Mouse (Mus musculus) neural tube, embryonic 11.5 days (tissue): ENCODE measurements at regions not wholly inside any gene's neighbourhood (a gene's known extent, or its start where the extent isn't known, plus 50 kb on each side); places are given as distances from the start of the nearest gene placed in this dataset.

ENCODE experiments used
- ATAC-seq: fragments of 200-750 bp; cut with Nextera tagmentation; 2 replicates; pipeline ENCODE4 v1.8.0; 2017; ENCODE audit warnings: moderate number of reproducible peaks, mild to moderate bottlenecking, moderate TSS enrichment, moderate library complexity; ENCODE audit not compliant: insufficient read depth, low FRiP score, low TSS enrichment
- DNase-seq: peaks from one replicate; pipeline ENCODE4 v3.0.0-alpha.2; 2015; ENCODE audit warnings: low spot score
- H3K27ac ChIP-seq: fragments of 300-500 bp; sonication (generic); 2 replicates; pipeline ENCODE4 v1.5.1; 2014; ENCODE audit warnings: low read depth, mild to moderate bottlenecking, low read length
- H3K27me3 ChIP-seq: fragments of 300-500 bp; sonication (generic); 2 replicates; pipeline ENCODE4 v1.6.1; 2014; ENCODE audit warnings: mild to moderate bottlenecking, low read length, mixed read lengths; ENCODE audit not compliant: control insufficient read depth, insufficient read depth
- H3K36me3 ChIP-seq: fragments of 300-500 bp; sonication (generic); 2 replicates; pipeline ENCODE4 v1.6.1; 2014; ENCODE audit warnings: mild to moderate bottlenecking, low read length, moderate library complexity, mixed read lengths; ENCODE audit not compliant: control insufficient read depth, insufficient read depth
- H3K4me1 ChIP-seq: fragments of 300-500 bp; sonication (generic); 2 replicates; pipeline ENCODE4 v1.6.1; 2014; ENCODE audit warnings: low read length, mixed read lengths; ENCODE audit not compliant: control insufficient read depth, insufficient read depth
- H3K4me2 ChIP-seq: fragments of 300-500 bp; sonication (generic); 2 replicates; pipeline ENCODE4 v1.6.1; 2014; ENCODE audit warnings: low read depth, mild to moderate bottlenecking, moderate library complexity
- H3K4me3 ChIP-seq: fragments of 300-500 bp; sonication (generic); 2 replicates; pipeline ENCODE4 v1.5.1; 2014; ENCODE audit warnings: low read depth, low read length
- H3K9ac ChIP-seq: fragments of 300-500 bp; sonication (generic); 2 replicates; pipeline ENCODE4 v1.6.1; 2014; ENCODE audit warnings: mild to moderate bottlenecking, low read length
- H3K9me3 ChIP-seq: fragments of 300-500 bp; sonication (generic); 2 replicates; pipeline ENCODE4 v1.6.1; 2016; ENCODE audit warnings: low read length; ENCODE audit not compliant: control insufficient read depth
- WGBS: fragments of 180-500 bp; shearing (Covaris S2); extraction: QIAGEN DNeasy Blood & Tissue Kit; methylation state at CpG from one replicate; pipeline ENCODE4 v1.1.7; 2014; 5-methylcytosine and 5-hydroxymethylcytosine counted together

DNA sequence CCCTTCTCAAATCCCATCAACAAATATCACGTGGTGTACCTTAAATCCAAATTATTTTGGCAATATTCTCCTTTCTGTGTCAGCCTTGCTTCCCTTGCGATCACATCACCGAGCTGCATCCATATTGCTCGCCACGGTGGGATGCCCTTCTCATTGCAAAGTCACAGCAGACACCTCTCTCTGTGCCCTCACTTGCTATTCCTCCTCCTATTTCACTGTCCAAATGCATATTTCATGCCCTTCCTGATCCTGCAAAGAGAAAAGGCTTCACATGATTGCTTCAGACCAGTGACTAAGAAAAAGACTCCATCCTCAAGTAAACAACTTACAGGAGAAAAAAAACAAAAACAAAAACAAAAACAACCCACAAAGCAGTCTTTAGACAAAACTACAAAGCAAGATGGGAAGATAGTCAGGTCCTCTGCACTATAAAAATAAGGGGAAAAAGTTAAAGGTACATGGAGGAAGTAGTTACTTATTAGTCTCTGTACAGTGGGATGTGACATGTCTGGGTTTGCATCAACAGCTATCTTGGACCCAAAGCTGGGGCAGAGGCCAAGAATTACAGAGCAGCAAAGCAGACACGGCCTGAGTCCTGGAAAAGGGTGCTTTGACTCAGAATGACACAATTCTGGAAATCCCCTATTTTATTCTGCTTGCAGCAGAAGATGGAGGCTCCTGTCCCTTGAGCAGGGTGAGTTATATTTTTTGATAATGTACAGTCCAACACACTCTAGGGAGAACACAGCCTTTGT lies 349.3 kb downstream of the Zfp619 start:
- no peaks in the 10 kb centered on the region for H3K9me3 ChIP-seq
- no peak overlapping the region for H3K4me3 ChIP-seq
- H3K36me3 ChIP-seq, result no peaks in the 10 kb centered on the region
- no peaks in the 10 kb centered on the region for H3K4me1 ChIP-seq
- 84% methylated on average over 6 of the region's 6 CpGs for WGBS
- no peaks in the 10 kb centered on the region for H3K27me3 ChIP-seq
- no peak overlapping the region for H3K4me2 ChIP-seq
- no peak overlapping the region for H3K9ac ChIP-seq
- H3K27ac ChIP-seq, result no peak overlapping the region
- ATAC-seq (no peak), DNase-seq (no peak)

GRCm38 (mm10) chr7:39867451-39867850 lies 349.9 kb downstream of the Zfp619 start:
- H3K4me3 ChIP-seq, result no peak overlapping the region
- no peaks in the 10 kb centered on the region for H3K27me3 ChIP-seq
- DNase-seq (no peak), ATAC-seq (no peak)
- H3K4me2 ChIP-seq, result no peak overlapping the region
- H3K36me3 ChIP-seq, result no peaks in the 10 kb centered on the region
- H3K4me1 ChIP-seq, result no peaks in the 10 kb centered on the region
- no peak overlapping the region for H3K27ac ChIP-seq
- WGBS, result 26% methylated on average over 3 of the region's 3 CpGs
- no peaks in the 10 kb centered on the region for H3K9me3 ChIP-seq
- no peak overlapping the region for H3K9ac ChIP-seq

- no peak for DNase-seq
- 67% methylated on average over 1 of the region's 1 CpGs for WGBS
These were observed 364.5 kb downstream of the Zfp619 start for GRCm38 (mm10) chr7:39882113-39882512.

DNA sequence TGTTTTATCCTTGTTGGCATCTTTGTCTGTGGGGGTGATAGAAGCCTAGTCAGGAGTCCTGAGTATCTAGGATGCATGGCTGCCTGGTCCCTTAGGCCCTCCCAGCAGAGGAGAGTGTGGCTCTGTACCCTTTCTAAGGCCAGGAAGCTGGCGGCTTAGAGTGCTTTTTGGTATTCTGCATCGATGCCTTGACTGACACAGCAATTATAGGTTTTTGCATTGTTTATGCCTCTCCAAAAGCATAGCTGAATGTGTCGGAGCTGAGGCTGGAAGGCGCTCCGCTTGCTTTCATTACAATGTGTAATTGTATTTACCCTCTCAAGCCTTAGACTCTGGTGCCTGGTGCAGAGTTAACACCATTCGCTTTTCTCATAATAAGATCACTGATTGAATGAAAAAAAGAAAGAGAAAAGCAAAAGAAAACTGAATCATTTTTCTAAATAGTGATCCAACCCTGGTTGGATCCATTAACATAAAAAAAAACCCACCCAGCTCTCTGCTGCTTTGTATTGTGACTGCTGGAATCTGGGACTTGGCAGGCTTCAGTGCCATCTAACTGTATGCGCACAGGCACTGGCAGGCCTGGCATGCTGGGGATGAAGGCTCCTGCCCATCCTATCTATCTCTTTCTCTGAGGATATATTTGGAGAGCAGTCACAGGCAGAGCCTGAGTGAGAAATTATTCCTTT lies 376.8 kb downstream of the Zfp619 start:
- H3K4me2 ChIP-seq, result no peak overlapping the region
- DNase-seq (no peak), ATAC-seq (no peak)
- no peaks in the 10 kb centered on the region for H3K36me3 ChIP-seq
- no peak overlapping the region for H3K4me3 ChIP-seq
- H3K27ac ChIP-seq, result no peak overlapping the region
- 87% methylated on average over 7 of the region's 7 CpGs for WGBS
- H3K9me3 ChIP-seq, result no peaks in the 10 kb centered on the region
- no peaks in the 10 kb centered on the region for H3K27me3 ChIP-seq
- H3K4me1 ChIP-seq, result no peaks in the 10 kb centered on the region
- no peak overlapping the region for H3K9ac ChIP-seq

More at GRCm38 (mm10) chr7:39882113-39882512, 364.5 kb downstream of the Zfp619 start:
- H3K4me3 ChIP-seq, result no peak overlapping the region
- no peak for ATAC-seq
- no peak overlapping the region for H3K27ac ChIP-seq
- H3K36me3 ChIP-seq, result no peaks in the 10 kb centered on the region
- no peaks in the 10 kb centered on the region for H3K4me1 ChIP-seq
- H3K9ac ChIP-seq, result no peak overlapping the region
- H3K4me2 ChIP-seq, result no peak overlapping the region
- H3K9me3 ChIP-seq, result no peaks in the 10 kb centered on the region
- no peaks in the 10 kb centered on the region for H3K27me3 ChIP-seq

DNA sequence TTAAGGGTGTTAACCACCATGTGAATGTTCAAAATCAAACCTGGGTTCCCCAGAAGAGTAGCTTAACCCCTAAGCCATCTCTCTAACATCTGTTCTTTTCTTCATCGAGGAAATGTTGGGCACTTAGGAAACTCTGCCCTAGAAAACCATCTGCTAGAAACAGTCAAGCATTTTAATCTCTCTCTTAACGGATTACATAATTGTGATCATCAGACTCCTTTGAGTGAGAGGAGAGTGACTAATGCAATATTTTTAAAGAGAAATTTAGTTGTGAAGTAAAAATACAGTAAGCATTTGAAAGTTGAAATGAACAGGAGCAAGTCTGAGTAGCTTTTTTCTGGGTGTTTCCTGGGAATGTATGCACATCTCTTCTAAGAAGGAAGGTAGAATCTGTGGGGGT lies 379.4 kb downstream of the Zfp619 start:
- 89% methylated on average over 2 of the region's 2 CpGs for WGBS

GRCm38 (mm10) chr7:39898268-39898667 lies 380.7 kb downstream of the Zfp619 start:
- no peaks in the 10 kb centered on the region for H3K9me3 ChIP-seq
- no peak overlapping the region for H3K27ac ChIP-seq
- no peaks in the 10 kb centered on the region for H3K36me3 ChIP-seq
- WGBS, result 89% methylated on average over 1 of the region's 1 CpGs
- no peaks in the 10 kb centered on the region for H3K27me3 ChIP-seq
- ATAC-seq, result no peak
- no peak for DNase-seq
- no peaks in the 10 kb centered on the region for H3K4me1 ChIP-seq
- H3K4me2 ChIP-seq, result no peak overlapping the region
- no peak overlapping the region for H3K4me3 ChIP-seq
- H3K9ac ChIP-seq, result no peak overlapping the region

More for the DNA sequence above, 379.4 kb downstream of the Zfp619 start:
- Histone ChIP-seq H3K9me3 (no peaks in the 10 kb centered on the region), H3K27me3 (no peaks in the 10 kb centered on the region), H3K4me2 (no peak overlapping the region), H3K4me3 (no peak overlapping the region), H3K4me1 (no peaks in the 10 kb centered on the region), H3K9ac (no peak overlapping the region), H3K27ac (no peak overlapping the region), H3K36me3 (no peaks in the 10 kb centered on the region)
- no peak for ATAC-seq
- no peak for DNase-seq

- no peaks in the 10 kb centered on the region for H3K4me1 ChIP-seq
These were observed 416.4 kb downstream of the Zfp619 start for GRCm38 (mm10) chr7:39933946-39934345.

GRCm38 (mm10) chr7:39937262-39937661 lies 419.7 kb downstream of the Zfp619 start:
- WGBS, result 75% methylated on average over 4 of the region's 4 CpGs
- Histone ChIP-seq H3K27me3 (no peaks in the 10 kb centered on the region), H3K36me3 (no peaks in the 10 kb centered on the region), H3K4me2 (no peak overlapping the region), H3K9me3 (no peaks in the 10 kb centered on the region), H3K4me3 (no peak overlapping the region), H3K9ac (no peak overlapping the region), H3K4me1 (no peaks in the 10 kb centered on the region), H3K27ac (no peak overlapping the region)
- no peak for DNase-seq
- ATAC-seq, result no peak

More at GRCm38 (mm10) chr7:39933946-39934345, 416.4 kb downstream of the Zfp619 start:
- Histone ChIP-seq H3K36me3 (no peaks in the 10 kb centered on the region), H3K4me2 (no peak overlapping the region), H3K27me3 (no peaks in the 10 kb centered on the region), H3K9ac (no peak overlapping the region), H3K9me3 (no peaks in the 10 kb centered on the region), H3K27ac (no peak overlapping the region), H3K4me3 (no peak overlapping the region)
- WGBS, result 79% methylated on average over 1 of the region's 1 CpGs
- no peak for ATAC-seq
- DNase-seq, result no peak
